Mouse (Mus musculus) retina, postnatal 1 day (tissue): ENCODE data around the gene Sntg2.

Source experiments
- DNase-seq: peaks from one replicate; pipeline ENCODE4 v3.0.0-alpha.2; 2012

Gene Sntg2

DNA sequence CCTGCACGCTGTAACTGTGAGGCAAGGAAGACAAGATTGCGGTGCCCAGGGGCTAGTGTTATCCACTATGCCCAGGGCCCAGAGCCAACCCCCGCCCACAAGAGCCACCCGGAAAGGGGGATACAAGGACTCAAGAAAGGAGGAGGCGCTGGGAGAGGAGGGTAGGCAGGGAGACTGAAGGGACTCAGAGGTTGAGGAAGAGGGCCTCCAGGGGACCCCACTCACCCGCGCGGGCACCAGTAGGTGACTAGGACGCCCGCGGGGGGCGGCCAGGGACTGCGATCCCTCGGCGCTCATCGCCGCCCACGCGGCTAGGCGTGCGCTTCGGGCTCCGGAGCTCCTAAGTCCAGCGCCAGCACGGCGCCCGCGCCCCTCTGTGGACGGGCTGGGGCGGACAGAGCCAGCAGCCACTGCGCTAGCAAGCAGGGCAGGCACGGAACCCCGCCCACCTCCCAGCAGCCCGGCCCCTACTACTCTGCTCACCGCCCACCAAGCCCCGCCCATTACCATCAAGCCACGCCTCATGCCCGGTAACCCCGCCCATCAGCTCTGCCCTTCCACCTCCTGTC is at the start of gene Sntg2:
Gene Sntg2 (minus strand): TSS at position 443 of the 569 bp plus-strand sequence.
- DNase-seq = peak; percentile 91

DNA sequence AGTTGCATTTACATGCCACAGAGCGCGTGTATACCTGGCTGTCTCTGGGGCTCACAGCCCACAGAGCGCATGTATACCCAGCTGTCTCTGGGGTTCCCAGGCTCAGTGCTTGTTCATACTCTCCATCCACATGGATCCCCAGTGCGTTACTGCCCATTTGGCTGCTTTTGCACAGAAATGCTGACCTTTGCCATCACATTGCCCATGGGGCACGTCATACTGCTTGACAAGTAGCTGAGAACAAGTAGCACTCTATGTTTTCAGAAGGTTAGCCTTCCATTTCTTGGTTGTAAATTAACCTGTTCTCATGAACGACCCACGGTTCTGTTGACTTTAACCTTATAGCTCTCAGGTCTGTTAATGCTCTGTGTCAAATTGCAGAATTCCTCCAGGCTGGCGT is 43.4 kb upstream of the Sntg2 start:
- DNase-seq = no peak

DNA sequence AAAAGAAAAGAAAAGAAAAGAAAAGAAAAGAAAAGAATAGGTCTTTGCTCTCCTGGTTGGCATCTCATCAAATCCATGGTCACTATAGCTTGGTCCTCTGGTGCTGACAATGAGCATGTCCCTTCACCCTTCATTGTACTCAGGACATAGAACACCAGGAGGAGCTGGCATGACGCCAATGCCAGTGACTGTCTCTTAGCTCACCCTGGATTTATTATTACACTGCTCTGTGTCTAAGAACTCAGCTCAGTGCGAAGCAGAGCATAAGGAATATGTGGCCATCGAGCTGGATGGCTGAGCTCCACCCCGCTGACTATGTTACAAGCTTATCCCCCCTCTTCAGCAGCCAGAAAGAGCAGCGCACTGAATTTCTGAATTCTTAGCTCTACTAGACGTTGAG is 42.8 kb upstream of the Sntg2 start:
- peak; percentile 24 for DNase-seq

DNA sequence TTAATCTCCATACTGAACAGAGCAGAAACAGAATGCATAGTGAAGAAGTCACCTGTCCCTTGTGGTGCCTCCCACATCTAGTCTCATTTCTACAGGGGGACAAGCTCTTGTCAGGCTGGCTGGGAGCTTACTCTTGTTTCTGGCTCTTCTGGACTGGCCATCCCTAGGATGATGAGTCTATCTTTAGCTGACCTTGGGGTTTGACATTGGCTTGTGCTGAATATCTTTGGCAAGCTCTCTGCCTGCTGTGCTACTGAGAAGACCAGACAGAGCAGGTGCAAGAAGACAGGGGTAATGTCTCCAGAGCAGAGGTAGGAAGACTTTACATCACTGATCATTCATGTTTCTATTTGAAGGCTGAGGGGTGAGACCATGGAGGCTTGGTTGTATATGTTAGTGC is 29.5 kb upstream of the Sntg2 start:
- DNase-seq = no peak

DNA sequence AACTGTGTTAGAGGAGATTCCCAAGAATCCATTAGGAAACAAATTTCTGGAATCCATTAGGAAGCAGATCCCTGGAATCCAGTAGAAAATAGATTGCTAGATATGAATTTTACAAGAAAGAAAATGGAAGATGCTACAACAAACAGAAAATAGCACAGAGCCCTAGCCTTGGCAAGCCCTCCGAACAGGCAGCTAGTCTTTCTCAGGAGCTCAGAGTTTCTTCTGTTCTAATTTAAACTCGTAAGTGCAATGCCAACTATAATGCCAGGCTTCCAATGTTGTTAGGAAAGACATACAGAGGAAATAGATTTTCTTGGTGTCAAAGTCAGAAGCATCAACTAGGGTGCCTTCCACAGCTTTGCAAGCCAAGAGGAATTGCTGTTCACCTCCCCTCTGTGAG is 27.4 kb upstream of the Sntg2 start:
- no peak for DNase-seq

DNA sequence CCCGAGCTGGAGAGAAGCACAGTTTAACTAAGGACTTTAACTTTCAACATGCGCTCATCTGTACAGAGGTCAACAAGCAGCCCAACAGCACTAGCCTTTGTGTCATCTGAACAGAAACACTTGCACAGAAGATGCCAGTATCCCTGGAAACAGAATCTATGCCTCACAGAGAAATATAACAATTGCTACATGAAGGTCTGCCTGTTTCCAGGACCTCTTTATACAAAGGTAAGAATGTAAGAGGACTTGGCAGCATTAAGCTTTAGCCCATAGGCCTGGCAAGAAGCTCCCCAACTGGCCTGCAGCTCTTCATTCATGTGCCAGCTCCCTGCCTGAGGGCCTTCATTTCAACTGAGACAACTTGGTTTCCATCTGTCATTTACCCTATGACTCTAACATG is 26.9 kb upstream of the Sntg2 start:
- no peak for DNase-seq

DNA sequence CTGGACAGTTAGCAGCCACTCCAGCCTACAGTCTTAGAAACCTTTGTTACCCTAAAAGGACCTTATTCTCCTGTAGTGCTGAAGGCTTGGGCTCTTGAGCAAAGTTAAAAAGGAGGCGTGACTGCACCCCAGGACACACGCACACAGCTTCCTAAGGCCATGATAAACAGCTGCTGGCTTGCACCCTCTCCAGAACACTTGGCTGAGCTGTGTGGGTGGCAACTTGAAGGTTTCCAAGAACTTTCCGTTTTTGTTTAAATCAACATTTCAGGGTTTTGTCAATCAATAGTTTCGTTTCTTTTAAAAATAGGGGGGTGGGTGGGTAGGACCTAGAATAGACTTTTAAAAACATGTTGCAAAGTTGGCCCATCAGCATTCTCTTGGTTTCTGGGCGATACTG is 882 bp downstream of the Sntg2 start:
- no peak for DNase-seq

DNA sequence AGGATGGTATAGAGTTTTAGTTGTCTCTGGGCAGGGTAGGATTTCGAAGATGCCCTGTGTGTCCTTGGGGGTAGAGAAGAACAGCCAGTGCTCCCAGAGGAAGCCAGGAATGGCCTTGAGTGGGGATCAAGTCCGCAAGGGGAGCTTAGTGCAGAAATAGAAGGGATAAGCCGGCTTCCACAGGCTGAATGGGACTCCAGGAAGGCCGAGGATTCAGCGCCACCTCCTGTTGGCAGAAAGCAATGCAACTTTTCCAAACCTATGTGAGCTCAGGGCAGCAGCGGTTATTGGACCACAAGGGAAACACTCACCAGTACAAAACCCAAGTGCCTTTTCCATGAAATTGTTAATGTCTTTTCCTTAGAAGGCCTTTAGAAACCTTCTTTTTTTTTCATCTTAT is 3.4 kb downstream of the Sntg2 start:
- DNase-seq = peak; percentile 85

DNA sequence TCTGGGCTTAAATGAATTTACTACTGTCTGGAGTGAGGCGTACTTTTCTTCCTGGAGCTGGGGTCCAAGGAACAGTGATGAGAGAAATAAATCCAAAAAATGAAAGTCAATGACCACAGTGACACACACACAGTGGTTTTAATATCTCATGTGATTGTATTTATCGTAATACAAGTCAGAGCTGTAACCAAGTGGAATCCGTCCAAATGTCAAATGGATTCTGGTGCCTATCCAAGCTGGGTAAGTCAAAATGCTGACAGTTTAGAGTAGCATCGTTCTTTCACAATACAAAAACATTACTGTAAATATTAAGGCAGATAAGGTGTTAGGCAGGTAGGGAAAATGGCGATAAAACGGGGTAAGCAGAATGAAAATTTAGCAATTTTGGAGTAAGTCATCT is 4.0 kb downstream of the Sntg2 start:
- DNase-seq = no peak

DNA sequence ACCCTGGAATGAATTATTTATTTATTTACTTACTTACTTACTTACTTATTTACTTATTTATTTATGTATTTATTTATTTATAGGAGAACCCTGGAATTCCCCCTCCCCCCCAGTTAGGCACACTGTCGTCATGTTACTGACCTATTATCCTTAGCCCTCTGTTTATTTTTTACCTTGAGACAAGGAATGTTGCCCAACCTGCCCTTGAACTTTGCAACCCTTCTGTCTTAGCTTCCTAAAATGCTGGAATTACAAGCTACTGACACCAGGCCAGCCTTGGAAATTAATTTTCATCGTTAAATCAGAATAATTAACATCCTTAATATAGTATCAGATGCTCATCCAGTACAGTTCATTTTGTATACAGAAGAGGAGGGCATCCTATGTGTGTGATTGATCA is 10.9 kb downstream of the Sntg2 start:
- DNase-seq = no peak

DNA sequence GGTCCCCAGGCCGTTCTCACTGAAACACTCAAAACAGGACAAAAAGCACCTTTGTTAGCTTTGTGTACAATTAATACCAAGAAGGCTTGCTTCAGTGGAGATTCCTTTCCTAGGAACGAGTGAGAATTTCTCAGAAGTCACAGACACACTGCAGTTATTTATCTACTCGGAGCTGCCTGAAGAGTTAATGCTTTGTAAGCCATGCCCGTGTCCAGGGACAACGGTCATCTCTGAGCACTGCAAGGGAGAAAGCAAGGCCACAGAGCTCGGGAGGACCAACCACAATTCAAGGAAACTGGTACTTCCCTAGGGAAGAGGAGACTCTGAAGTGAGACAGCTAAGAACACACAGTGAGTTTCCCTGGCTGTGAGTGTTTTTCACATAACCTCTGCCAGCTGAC is 15.5 kb downstream of the Sntg2 start:
- DNase-seq = no peak

DNA sequence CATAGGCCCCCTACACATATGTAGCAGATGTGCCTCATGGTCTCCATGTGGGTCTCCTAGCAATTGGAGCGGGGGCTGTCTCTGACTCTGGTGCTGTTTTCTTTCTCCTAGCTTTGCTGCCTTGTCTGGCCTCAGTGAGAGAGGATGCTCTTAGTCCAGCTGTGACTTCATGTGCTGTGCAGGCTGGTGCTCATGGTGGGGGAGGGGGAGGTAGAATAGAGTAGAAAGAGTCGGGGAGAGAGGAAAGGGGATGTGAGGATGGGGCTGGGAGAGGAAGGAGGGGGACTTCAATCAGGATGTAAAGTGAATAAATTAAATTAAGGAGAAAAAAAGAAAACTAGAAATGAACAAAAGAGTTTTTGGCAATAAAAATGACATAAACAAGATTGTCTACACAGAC is 20.8 kb downstream of the Sntg2 start:
- no peak for DNase-seq

DNA sequence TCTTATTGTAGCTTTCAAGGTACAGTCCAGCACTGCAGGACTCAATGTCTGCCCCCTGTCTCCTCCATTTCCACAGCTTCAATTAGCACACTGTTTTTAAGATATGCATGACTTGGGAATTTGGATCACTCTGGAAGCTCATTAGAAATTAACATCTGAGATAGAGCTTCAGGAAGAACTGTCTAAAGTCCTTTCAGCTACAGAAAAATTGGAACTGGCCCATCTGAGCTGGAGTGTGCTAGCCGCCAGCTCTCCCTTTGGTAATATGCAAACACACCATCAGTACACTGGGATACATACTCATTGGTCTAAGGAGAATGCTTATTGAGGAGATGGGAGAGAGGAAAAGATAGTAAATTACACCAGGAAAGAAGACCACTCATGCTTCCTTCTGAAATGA is 25.1 kb downstream of the Sntg2 start:
- no peak for DNase-seq

DNA sequence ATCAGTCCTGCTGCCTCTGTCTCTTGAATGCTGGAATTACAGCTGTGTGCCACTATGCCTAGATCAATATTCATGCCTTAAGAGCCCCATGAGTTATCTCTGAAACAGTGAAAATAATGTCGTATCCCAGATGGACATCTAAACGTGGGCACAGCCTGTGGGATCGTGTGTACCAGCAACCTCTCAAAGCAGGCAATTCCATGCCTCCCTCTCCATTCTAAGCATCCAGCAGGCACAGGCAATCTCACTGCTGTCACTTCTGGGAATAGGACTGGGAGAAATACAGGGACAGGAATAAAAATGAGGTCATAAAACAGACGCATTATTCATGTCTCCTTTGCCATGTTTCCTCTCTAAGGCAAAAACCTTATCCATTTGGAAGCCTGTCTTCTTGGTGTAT is 25.9 kb downstream of the Sntg2 start:
- no peak for DNase-seq

DNA sequence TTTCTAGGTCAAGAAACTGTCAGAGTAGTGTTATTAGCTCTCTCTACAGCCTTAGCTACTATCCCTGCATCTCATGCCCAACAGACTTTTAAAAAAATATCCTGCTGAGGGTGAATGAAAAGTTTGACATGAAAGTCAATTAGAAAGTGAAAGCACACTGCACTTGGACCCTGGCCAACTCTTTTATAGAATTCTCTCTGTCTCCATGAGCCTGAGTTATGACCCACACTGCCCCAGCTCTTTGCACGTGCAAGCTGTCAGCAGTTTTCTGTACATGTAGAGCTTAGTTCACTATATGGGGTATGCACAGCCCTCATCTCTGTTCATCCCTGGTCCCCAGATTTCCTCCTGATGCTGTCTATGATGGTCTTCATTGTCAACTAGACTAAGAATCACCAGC is 28.4 kb downstream of the Sntg2 start:
- no peak for DNase-seq

DNA sequence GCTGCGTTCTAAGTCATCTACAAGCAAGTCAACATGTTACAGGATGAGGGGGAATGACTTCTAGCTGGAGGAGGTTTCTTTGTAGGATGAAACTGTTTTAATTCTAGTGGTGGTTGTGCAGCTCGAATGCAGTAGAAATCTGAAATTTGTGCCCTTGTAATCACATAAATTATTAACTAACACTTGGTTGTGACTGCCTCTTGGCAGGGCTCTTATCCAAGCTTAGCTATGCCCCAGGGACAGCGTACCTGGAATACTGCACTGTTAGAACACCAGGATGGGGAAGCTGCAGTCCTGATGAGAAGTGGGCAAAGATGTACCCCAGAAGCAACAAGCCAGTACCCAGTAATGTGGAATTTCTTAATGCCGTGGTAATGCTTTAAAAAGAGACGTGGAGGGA is 36.9 kb downstream of the Sntg2 start:
- DNase-seq = no peak

DNA sequence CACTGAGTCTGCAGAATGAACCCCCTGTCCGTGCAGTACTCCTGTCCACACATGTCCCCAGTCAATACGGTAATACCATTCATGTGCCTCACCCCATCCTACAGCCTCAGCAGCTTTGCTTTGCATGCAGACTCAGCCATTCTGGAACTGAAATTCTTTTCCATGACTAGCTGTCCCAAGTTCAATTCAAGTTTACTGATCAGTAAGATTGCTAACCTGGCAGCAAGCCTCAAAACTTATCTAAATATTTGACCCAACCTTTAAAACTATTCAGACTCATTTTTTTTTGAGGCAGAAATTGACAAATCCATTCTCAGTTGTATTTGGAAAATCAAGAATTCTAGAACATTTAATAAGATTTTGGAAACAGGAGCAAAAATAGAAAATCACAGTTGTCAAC is 38.7 kb downstream of the Sntg2 start:
- DNase-seq = no peak

DNA sequence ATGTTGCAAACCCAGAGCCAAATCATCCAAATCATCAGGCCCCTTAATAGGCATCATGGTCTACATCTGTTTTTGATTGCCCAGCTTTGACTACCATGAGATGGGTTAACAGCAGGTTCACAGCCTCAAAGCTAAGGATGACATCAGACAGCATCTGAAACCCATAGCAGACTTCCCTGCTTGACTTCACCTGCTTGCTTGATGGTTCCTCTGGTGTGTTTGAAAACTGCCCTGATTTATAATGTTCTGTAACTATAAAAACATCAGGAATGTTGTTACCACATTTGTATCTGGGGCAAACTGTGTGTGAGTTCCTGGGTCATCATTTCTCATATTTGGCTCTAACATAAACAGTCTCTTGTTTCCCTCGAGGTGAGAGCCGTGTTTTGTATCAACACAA is 55.2 kb downstream of the Sntg2 start:
- DNase-seq = no peak

DNA sequence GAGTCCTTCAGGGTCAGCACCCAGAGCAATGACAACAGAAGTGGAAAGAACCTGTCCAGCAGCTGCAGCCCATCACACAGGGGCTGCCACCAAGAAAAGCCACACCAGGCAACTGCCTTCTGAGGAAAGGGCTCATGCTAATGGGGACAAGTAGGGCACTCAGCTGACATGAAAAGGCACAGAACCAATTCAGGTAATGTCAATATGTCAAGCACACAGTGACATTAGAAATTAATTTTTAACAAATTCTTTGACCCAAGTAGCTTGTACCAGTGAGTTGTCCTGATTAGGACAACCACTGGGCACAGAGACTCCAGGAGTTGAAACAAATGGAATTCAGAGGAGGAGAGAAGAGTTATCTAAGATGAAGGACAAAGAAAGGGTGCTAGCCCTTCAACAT is 60.2 kb downstream of the Sntg2 start:
- no peak for DNase-seq

DNA sequence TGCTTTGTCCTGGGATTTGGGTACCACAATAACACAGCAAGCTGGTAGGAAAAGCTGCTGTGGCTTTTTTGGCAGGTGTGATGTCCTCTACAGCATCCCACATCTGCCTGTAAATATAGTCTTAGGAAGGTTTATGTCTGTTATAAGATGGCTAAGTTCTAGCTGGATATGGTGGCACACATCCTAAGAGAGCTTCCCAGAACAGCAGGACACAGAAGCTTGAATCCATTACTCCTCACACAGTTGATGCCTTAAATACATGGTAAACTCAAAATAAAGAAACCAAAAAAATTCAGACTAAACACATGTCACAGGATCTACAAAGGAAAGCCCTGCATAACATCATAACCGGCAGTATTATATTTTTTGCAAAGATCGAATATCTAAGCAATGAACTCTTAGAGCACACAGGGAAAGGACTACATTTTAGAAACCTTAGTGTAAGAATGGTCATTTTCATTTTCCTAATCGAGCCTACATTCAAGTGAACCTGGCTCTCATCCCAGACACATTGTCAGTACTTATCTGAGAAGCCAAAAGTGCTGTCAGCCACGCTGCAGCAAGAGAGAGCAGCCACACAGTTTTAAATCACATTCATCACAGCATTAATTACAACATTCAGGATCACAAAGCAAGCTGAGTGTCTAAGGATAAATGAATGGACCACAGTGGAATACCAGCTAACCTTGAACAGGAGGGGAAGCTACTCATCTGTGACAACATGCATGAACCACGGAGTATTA is 64.8 kb downstream of the Sntg2 start:
- DNase-seq = no peak

DNA sequence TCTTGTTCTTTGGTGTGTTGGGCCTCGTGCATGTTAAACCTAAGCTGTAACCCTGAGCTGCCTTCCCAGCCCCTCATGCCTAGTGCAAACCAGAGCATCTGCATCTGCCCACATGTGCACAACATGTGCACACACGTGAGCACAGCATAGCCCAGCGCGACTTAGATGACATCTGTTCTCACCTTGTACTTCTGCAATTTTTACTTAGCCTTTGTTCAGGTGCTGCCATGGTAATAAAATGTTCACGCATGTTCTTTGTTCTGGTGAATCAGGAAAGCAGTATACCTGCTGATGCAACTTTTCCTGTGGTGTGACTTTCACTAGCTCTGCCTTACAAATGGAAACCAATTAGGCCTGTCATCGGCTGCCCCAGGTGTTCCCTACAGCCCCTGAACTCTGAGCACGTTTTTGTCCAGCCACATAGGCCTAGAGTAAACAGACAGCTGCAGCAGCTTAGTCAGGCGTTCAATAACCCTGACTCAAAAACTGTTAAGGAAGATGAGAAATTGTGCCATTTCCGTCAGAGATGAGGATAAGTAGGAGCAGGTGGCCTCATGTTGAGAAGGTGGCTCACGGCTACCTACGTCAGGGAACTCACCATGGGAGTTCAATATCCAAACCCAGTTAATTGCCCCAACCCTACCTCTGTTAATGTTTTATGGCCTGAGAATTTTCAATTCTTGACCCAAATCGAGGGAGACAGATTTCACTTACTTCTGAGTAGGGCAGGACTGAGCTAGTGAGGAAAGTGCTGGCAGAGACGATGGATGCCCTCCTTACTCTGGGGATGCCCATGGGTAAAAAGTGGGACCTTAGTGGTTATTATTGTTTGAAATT is 80.2 kb downstream of the Sntg2 start:
- DNase-seq = peak; percentile 5

DNA sequence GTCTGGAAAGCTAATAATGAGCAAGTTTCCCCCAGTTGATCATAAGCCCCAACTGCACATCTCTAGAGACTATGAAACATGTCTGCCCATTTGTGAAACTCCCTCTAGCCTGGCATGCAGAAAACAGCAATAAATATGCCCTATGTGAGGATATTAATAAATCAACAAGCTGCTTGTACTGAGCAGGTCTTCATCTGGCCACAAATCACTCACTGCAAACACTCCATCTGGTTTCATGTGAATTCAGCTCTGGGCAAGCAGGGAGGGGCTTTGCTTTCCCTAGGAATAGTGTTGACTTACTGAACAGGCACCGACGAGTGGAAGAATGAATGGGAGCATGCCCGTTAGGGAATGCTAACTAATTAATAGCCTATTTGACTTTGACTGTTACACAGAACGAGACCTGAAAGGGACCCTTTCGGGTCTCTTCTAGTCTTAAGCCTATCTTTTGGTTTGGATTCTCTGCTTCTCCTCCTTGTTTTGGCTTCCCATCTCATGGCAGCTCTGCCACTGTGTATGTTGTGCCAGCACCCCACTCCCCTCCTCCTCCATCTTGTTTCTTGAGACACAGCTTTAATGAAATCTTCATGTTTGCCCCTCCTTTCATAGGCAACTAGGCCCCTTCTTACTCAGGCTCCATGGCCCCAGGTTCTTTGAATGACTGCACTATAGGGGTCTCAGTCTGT is 86.1 kb downstream of the Sntg2 start:
- no peak for DNase-seq

DNA sequence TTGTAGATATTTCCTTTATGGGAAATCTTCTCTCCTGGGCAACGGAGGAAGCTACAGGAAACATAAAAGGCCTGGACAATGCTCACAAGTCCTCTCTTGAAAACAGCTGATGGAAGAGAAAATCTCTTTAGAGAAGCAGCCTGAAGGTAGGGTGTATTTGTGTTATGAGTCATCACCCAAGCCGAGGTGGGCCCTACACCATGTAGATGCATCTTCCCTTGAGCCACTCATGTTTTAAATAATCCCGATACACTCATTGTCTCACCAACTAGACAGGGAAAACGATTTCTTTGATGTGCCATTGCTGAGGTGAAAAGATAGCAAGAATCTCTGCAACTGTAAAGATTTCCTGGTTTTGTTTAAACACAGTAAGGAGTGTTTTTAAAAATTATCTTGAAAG is 89.4 kb downstream of the Sntg2 start:
- no peak for DNase-seq
